Mouse (Mus musculus): ENCODE results near the gene Vamp1.

DNA sequence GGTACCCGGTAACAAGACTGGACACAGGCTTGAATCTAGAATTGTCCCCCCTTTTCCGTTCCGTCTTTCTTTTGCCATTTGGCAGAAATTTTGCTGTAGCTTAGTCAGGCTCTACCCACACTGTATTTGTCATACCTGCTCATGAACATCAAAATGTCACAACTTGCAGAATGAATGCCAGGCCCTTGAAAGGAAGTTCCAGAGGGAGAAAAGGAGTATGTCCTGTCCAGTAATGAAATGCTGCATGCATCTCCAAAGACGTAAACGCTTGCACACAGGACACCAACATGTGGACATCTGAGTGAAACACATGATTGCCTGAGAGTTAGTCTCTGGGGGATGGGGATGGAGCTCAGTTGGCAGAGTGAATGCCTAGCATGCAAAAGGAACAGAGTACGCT is 1.6 kb upstream of the Vamp1 start:
- no peak for TF ChIP-seq CTCF (IDR thresholded peaks at IDR 0.05; ENCODE audit: low read depth, low read length)
- TF ChIP-seq POLR2A (IDR thresholded peaks at IDR 0.05; ENCODE audit: insufficient read depth, low read length): no peak
- no peak for TF ChIP-seq EP300 (IDR thresholded peaks at IDR 0.05; ENCODE audit: insufficient read depth, low read depth, low read length)

Measured in ES-Bruce4 (cell line).